30 mouse cellular contexts compared by ENCODE assay signal in the genomic region with DNA sequence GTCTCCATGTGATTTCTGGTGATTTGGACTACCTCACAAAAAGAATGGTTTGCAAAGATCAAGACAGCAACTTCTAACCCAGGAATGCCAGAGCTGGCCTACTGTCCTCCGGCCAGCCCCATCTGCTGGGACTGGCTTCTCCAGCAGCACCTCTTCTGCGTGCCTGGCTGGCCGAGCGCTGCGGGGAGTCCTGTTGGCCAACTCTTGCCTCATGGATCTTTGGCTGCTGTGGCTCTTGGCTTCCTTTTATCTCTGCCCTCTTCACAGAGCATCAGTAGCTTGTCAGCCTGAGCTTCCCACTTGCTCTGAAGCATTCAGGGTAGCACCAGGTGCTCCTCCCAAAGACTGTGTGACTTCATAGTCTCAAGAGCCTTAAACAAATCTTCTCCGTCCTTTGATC. TPM values are rescaled to one million over a fixed set of nuclear protein-coding genes. Genes with fewer than 3 reads are reported as not detected.
DNase-seq lines count a peak whose midpoint lies in the region; TF ChIP-seq lines count a peak whose summit lies in the region.
"Had no signal": no experiment of that assay in that cellular context is flagged by ENCODE, and none has a peak within 500 bp of the region (broad histone marks: within the 10 kb centered on the region; RNA-seq: fewer than 3 reads in every experiment).

No protein-coding gene starts in this region.

- intact Hi-C loops in gastrocnemius, adult 2 months (cut with DNase I) = no loop called here
- intact Hi-C loops in heart, postnatal 14 days (cut with DNase I) = no loop called here
- intact Hi-C loops in heart, postnatal 25 days (cut with DNase I) = no loop called here

- no peaks in the 10 kb centered on the region for H3K27me3 ChIP-seq in cerebellum, adult 2 months (ENCODE audit: control insufficient read depth, insufficient read depth, low read length)
- H3K27me3 ChIP-seq: embryonic facial prominence, embryonic 15.5 days; forebrain, embryonic 12.5 days; heart, embryonic 15.5 days; kidney, embryonic 15.5 days; limb, embryonic 13.5 days; lung, embryonic 15.5 days; midbrain, embryonic 15.5 days; neural tube, embryonic 15.5 days; Patski; stomach, embryonic 15.5 days had no signal

- peak in 1 of 2 experiments; percentile 60 for DNase-seq in cerebellum, adult 2 months
- no peak for DNase-seq in cerebellum, postnatal 36 days
- peak; percentile 54 for DNase-seq in gastrocnemius, adult 2 months
- DNase-seq in gastrocnemius, postnatal 10 days = no peak
- peak; percentile 38 to 43 for DNase-seq in heart, postnatal 14 days
- no peak for DNase-seq in heart, postnatal 25 days (ENCODE audit: low spot score)
- DNase-seq: adrenal gland, postnatal 25 days; forebrain, postnatal 0 days; gastrocnemius, postnatal 14 days; kidney, adult 18-20 months; kidney, postnatal 25 days; right cerebral cortex, postnatal 25 days had no signal

- peaks cover 34% of the 10 kb centered on the region for H3K4me1 ChIP-seq in cerebellum, adult 2 months (ENCODE audit: control insufficient read depth, insufficient read depth, low read length)
- peaks cover 7% of the 10 kb centered on the region; the same call in 1 of the 2 replicates for H3K4me1 ChIP-seq in brown adipose tissue, adult 24 weeks (ENCODE audit: control insufficient read depth, insufficient read depth, insufficient read length, low read length)
- H3K4me1 ChIP-seq: embryonic facial prominence, embryonic 10.5 days; embryonic facial prominence, embryonic 15.5 days; forebrain, embryonic 12.5 days; heart, embryonic 15.5 days; hindbrain, embryonic 10.5 days; kidney, embryonic 15.5 days; limb, embryonic 13.5 days; lung, embryonic 15.5 days; midbrain, embryonic 10.5 days; midbrain, embryonic 15.5 days; neural tube, embryonic 15.5 days; stomach, embryonic 15.5 days had no signal

- TF ChIP-seq CTCF in cerebellum, adult 2 months (IDR thresholded peaks at IDR 0.05; ENCODE audit: borderline replicate concordance, insufficient read depth, low read depth, low read length) = no peak
- TF ChIP-seq CTCF in gastrocnemius, adult 2 months (IDR thresholded peaks at IDR 0.05) = no peak

- no peak for TF ChIP-seq POLR2A in cerebellum, adult 2 months (IDR thresholded peaks at IDR 0.05; ENCODE audit: borderline replicate concordance, insufficient read depth, low read length)

- H3K27ac ChIP-seq in cerebellum, adult 2 months (ENCODE audit: insufficient read depth, low read length) = peak overlapping the region; percentile 39
- peak overlapping the region; percentile 73; the same call in 1 of the 2 replicates for H3K27ac ChIP-seq in gastrocnemius, adult 2 months
- peak overlapping the region; percentile 15 for H3K27ac ChIP-seq in brown adipose tissue, adult 24 weeks (replicated peaks; ENCODE audit: low read depth, low read length)
- H3K27ac ChIP-seq: embryonic facial prominence, embryonic 10.5 days; embryonic facial prominence, embryonic 15.5 days; forebrain, embryonic 12.5 days; heart, embryonic 15.5 days; hindbrain, embryonic 10.5 days; kidney, embryonic 15.5 days; limb, embryonic 13.5 days; lung, embryonic 15.5 days; midbrain, embryonic 10.5 days; midbrain, embryonic 15.5 days; neural tube, embryonic 15.5 days; stomach, embryonic 15.5 days had no signal

- WGBS in cerebellum, adult 2 months = 24% methylated on average over 6 of the region's 6 CpGs

- no peak overlapping the region for H3K4me3 ChIP-seq in cerebellum, adult 2 months (replicated peaks; ENCODE audit: insufficient read depth, low read depth, low read length)
- H3K4me3 ChIP-seq in gastrocnemius, adult 2 months = no peak overlapping the region
- no peak overlapping the region for H3K4me3 ChIP-seq in brown adipose tissue, adult 24 weeks (ENCODE audit: insufficient read depth, low read depth, low read length)
- H3K4me3 ChIP-seq: embryonic facial prominence, embryonic 10.5 days; embryonic facial prominence, embryonic 15.5 days; forebrain, embryonic 12.5 days; heart, embryonic 15.5 days; hindbrain, embryonic 10.5 days; kidney, embryonic 15.5 days; limb, embryonic 13.5 days; lung, embryonic 15.5 days; midbrain, embryonic 10.5 days; midbrain, embryonic 15.5 days; neural tube, embryonic 15.5 days; stomach, embryonic 15.5 days had no signal

RNA-seq across cellular contexts. Expression of gene Ttc9b, which starts 25.5 kb away (rescaled TPM):
- polyA plus RNA-seq in cerebellum, adult 2 months (2012; rRNA removed) = 62.2 and 67.5 TPM in 2 replicates
- not detected for total RNA-seq in gastrocnemius, adult 2 months (2021)
- under 1 TPM; 0.12 to 0.29 TPM for total RNA-seq in gastrocnemius, postnatal 10 days (2021)
- total RNA-seq in heart, postnatal 14 days (2021) = not detected
- total RNA-seq in heart, postnatal 25 days (2021) = not detected
- not detected in 2 replicates for polyA plus RNA-seq in brown adipose tissue, adult 24 weeks (2012; ENCODE audit: insufficient read depth, insufficient read length, missing spikeins)
- total RNA-seq: adrenal gland, postnatal 25 days; gastrocnemius, postnatal 14 days; granulocyte monocyte progenitor cell, adult 5-6 weeks; megakaryocyte progenitor cell, adult 5-6 weeks had no signal
- polyA plus RNA-seq: heart, embryonic 15.5 days; liver, embryonic 11.5 days; liver, embryonic 16.5 days had no signal

RNA-seq across cellular contexts. Expression of gene Akt2, which starts 36.8 kb away (rescaled TPM):
- 106 and 119 TPM in 2 replicates for polyA plus RNA-seq in cerebellum, adult 2 months (2012; rRNA removed)
- total RNA-seq in gastrocnemius, adult 2 months (2021) = 100 to 1,000 TPM; 194 to 199 TPM
- 100 to 1,000 TPM; 128 to 134 TPM for total RNA-seq in gastrocnemius, postnatal 10 days (2021)
- total RNA-seq in heart, postnatal 14 days (2021) = 100 to 1,000 TPM; 169 to 170 TPM
- total RNA-seq in heart, postnatal 25 days (2021) = 100 to 1,000 TPM; 166 to 177 TPM
- 294 and 321 TPM in 2 replicates for polyA plus RNA-seq in brown adipose tissue, adult 24 weeks (2012; ENCODE audit: insufficient read depth, insufficient read length, missing spikeins)

RNA-seq across cellular contexts. Expression of gene Map3k10, which starts 46.2 kb away (rescaled TPM):
- 96.7 and 99.4 TPM in 2 replicates for polyA plus RNA-seq in cerebellum, adult 2 months (2012; rRNA removed)
- total RNA-seq in gastrocnemius, adult 2 months (2021) = 10 to 100 TPM; 35.3 to 39.1 TPM
- 10 to 100 TPM; 15.5 to 18.2 TPM for total RNA-seq in gastrocnemius, postnatal 10 days (2021)
- total RNA-seq in heart, postnatal 14 days (2021) = 10 to 100 TPM; 17.0 to 22.4 TPM
- total RNA-seq in heart, postnatal 25 days (2021) = 10 to 100 TPM; 21.9 to 22.2 TPM
- 13.0 and 13.2 TPM in 2 replicates for polyA plus RNA-seq in brown adipose tissue, adult 24 weeks (2012; ENCODE audit: insufficient read depth, insufficient read length, missing spikeins)

Comparison
In these comparisons a context has a peak if more than half of its experiments do, and no peak if none do; other contexts are left out.
1. DNase-seq: peak in gastrocnemius, adult 2 months (single experiment) and heart, postnatal 14 days (2 of 2); none in cerebellum, postnatal 36 days (0 of 2), gastrocnemius, postnatal 10 days (single experiment) and heart, postnatal 25 days (single experiment).
2. H3K27ac ChIP-seq: peak in every context shown above with its lines; median percentile 73 in gastrocnemius, adult 2 months; 39 in cerebellum, adult 2 months; 15 in brown adipose tissue, adult 24 weeks.